Mouse (Mus musculus): Measurements from ENCODE around the gene Dpf3. TPM values are rescaled to one million over a fixed set of nuclear protein-coding genes. Genes with fewer than 3 reads are reported as not detected.

Gene Dpf3
- polyA plus RNA-seq, 1 experiment from 2014 or later, result 13.0 TPM

GRCm38 (mm10) chr12:83247669-83248068 is 239.8 kb downstream of the Dpf3 start:
- H3K4me1 ChIP-seq (replicated peaks; ENCODE audit: control insufficient read depth, insufficient read depth, low read length), result no peaks in the 10 kb centered on the region
- no peak overlapping the region for H3K4me3 ChIP-seq (ENCODE audit: low read depth, low read length)
- 53% methylated on average over 3 of the region's 3 CpGs for WGBS
- DNase-seq (ENCODE audit: low spot score), result no peak
- no peaks in the 10 kb centered on the region for H3K9me3 ChIP-seq (ENCODE audit: control insufficient read depth, low read length)
- no peaks in the 10 kb centered on the region for H3K36me3 ChIP-seq (ENCODE audit: control insufficient read depth, insufficient read depth, low read length)
- no peak overlapping the region for H3K4me2 ChIP-seq
- ATAC-seq (replicated peaks; ENCODE audit: low FRiP score), result no peak
- no peak overlapping the region for H3K27ac ChIP-seq (ENCODE audit: low read depth, low read length)
- no peaks in the 10 kb centered on the region for H3K27me3 ChIP-seq (replicated peaks; ENCODE audit: control insufficient read depth, insufficient read depth, low read length)
- H3K9ac ChIP-seq (ENCODE audit: low read depth, low read length), result no peak overlapping the region

- no peak overlapping the region for H3K27ac ChIP-seq (ENCODE audit: low read depth, low read length)
- H3K9me3 ChIP-seq (ENCODE audit: control insufficient read depth, low read length), result no peaks in the 10 kb centered on the region
- no peak overlapping the region for H3K4me3 ChIP-seq (ENCODE audit: low read depth, low read length)
- H3K9ac ChIP-seq (ENCODE audit: low read depth, low read length), result no peak overlapping the region
- 28% methylated on average over 3 of the region's 3 CpGs for WGBS
- H3K4me1 ChIP-seq (replicated peaks; ENCODE audit: control insufficient read depth, insufficient read depth, low read length), result no peaks in the 10 kb centered on the region
- no peak overlapping the region for H3K4me2 ChIP-seq
- no peaks in the 10 kb centered on the region for H3K36me3 ChIP-seq (ENCODE audit: control insufficient read depth, insufficient read depth, low read length)
- ATAC-seq (replicated peaks; ENCODE audit: low FRiP score) (no peak), DNase-seq (ENCODE audit: low spot score) (no peak)
- H3K27me3 ChIP-seq (replicated peaks; ENCODE audit: control insufficient read depth, insufficient read depth, low read length), result no peaks in the 10 kb centered on the region
These were observed 246.5 kb downstream of the Dpf3 start for GRCm38 (mm10) chr12:83241022-83241421.

GRCm38 (mm10) chr12:83240571-83240970 is 246.9 kb downstream of the Dpf3 start:
- Histone ChIP-seq H3K4me1 (replicated peaks; ENCODE audit: control insufficient read depth, insufficient read depth, low read length) (no peaks in the 10 kb centered on the region), H3K27me3 (replicated peaks; ENCODE audit: control insufficient read depth, insufficient read depth, low read length) (no peaks in the 10 kb centered on the region), H3K4me2 (no peak overlapping the region), H3K36me3 (ENCODE audit: control insufficient read depth, insufficient read depth, low read length) (no peaks in the 10 kb centered on the region), H3K27ac (ENCODE audit: low read depth, low read length) (no peak overlapping the region), H3K9me3 (ENCODE audit: control insufficient read depth, low read length) (no peaks in the 10 kb centered on the region), H3K4me3 (ENCODE audit: low read depth, low read length) (no peak overlapping the region), H3K9ac (ENCODE audit: low read depth, low read length) (no peak overlapping the region)
- ATAC-seq (replicated peaks; ENCODE audit: low FRiP score) (no peak), DNase-seq (ENCODE audit: low spot score) (no peak)

GRCm38 (mm10) chr12:83235781-83236180 is 251.7 kb downstream of the Dpf3 start:
- H3K4me3 ChIP-seq (ENCODE audit: low read depth, low read length), result no peak overlapping the region
- no peak for DNase-seq (ENCODE audit: low spot score)
- no peaks in the 10 kb centered on the region for H3K4me1 ChIP-seq (replicated peaks; ENCODE audit: control insufficient read depth, insufficient read depth, low read length)
- H3K36me3 ChIP-seq (ENCODE audit: control insufficient read depth, insufficient read depth, low read length), result no peaks in the 10 kb centered on the region
- no peaks in the 10 kb centered on the region for H3K27me3 ChIP-seq (replicated peaks; ENCODE audit: control insufficient read depth, insufficient read depth, low read length)
- no peaks in the 10 kb centered on the region for H3K9me3 ChIP-seq (ENCODE audit: control insufficient read depth, low read length)
- no peak for ATAC-seq (replicated peaks; ENCODE audit: low FRiP score)
- WGBS, result 88% methylated on average over 6 of the region's 6 CpGs
- H3K4me2 ChIP-seq, result no peak overlapping the region
- H3K27ac ChIP-seq (ENCODE audit: low read depth, low read length), result no peak overlapping the region
- no peak overlapping the region for H3K9ac ChIP-seq (ENCODE audit: low read depth, low read length)

- Histone ChIP-seq H3K27me3 (replicated peaks; ENCODE audit: control insufficient read depth, insufficient read depth, low read length) (no peaks in the 10 kb centered on the region), H3K9me3 (ENCODE audit: control insufficient read depth, low read length) (no peaks in the 10 kb centered on the region), H3K4me1 (replicated peaks; ENCODE audit: control insufficient read depth, insufficient read depth, low read length) (no peaks in the 10 kb centered on the region), H3K9ac (ENCODE audit: low read depth, low read length) (no peak overlapping the region), H3K27ac (ENCODE audit: low read depth, low read length) (no peak overlapping the region), H3K4me2 (no peak overlapping the region), H3K4me3 (ENCODE audit: low read depth, low read length) (no peak overlapping the region), H3K36me3 (ENCODE audit: control insufficient read depth, insufficient read depth, low read length) (no peaks in the 10 kb centered on the region)
- DNase-seq (ENCODE audit: low spot score), result no peak
- no peak for ATAC-seq (replicated peaks; ENCODE audit: low FRiP score)
- WGBS, result 63% methylated on average over 2 of the region's 2 CpGs
These were observed 252.5 kb downstream of the Dpf3 start for GRCm38 (mm10) chr12:83234981-83235380.

GRCm38 (mm10) chr12:83233651-83234050 is 253.9 kb downstream of the Dpf3 start:
- ATAC-seq (replicated peaks; ENCODE audit: low FRiP score), result no peak

GRCm38 (mm10) chr12:83232916-83233315 is 254.6 kb downstream of the Dpf3 start:
- Histone ChIP-seq H3K36me3 (ENCODE audit: control insufficient read depth, insufficient read depth, low read length) (no peaks in the 10 kb centered on the region), H3K9ac (ENCODE audit: low read depth, low read length) (no peak overlapping the region), H3K4me3 (ENCODE audit: low read depth, low read length) (no peak overlapping the region), H3K27ac (ENCODE audit: low read depth, low read length) (no peak overlapping the region), H3K4me1 (replicated peaks; ENCODE audit: control insufficient read depth, insufficient read depth, low read length) (no peaks in the 10 kb centered on the region), H3K27me3 (replicated peaks; ENCODE audit: control insufficient read depth, insufficient read depth, low read length) (no peaks in the 10 kb centered on the region), H3K4me2 (no peak overlapping the region), H3K9me3 (ENCODE audit: control insufficient read depth, low read length) (no peaks in the 10 kb centered on the region)
- 69% methylated on average over 5 of the region's 5 CpGs for WGBS
- DNase-seq (ENCODE audit: low spot score), result no peak
- no peak for ATAC-seq (replicated peaks; ENCODE audit: low FRiP score)

More at GRCm38 (mm10) chr12:83233651-83234050, 253.9 kb downstream of the Dpf3 start:
- Histone ChIP-seq H3K27me3 (replicated peaks; ENCODE audit: control insufficient read depth, insufficient read depth, low read length) (no peaks in the 10 kb centered on the region), H3K4me3 (ENCODE audit: low read depth, low read length) (no peak overlapping the region), H3K27ac (ENCODE audit: low read depth, low read length) (no peak overlapping the region), H3K4me1 (replicated peaks; ENCODE audit: control insufficient read depth, insufficient read depth, low read length) (no peaks in the 10 kb centered on the region), H3K36me3 (ENCODE audit: control insufficient read depth, insufficient read depth, low read length) (no peaks in the 10 kb centered on the region), H3K9ac (ENCODE audit: low read depth, low read length) (no peak overlapping the region), H3K4me2 (no peak overlapping the region), H3K9me3 (ENCODE audit: control insufficient read depth, low read length) (no peaks in the 10 kb centered on the region)
- no peak for DNase-seq (ENCODE audit: low spot score)
- WGBS, result 70% methylated on average over 7 of the region's 7 CpGs

GRCm38 (mm10) chr12:83231258-83231657 is 256.3 kb downstream of the Dpf3 start:
- Histone ChIP-seq H3K27me3 (replicated peaks; ENCODE audit: control insufficient read depth, insufficient read depth, low read length) (no peaks in the 10 kb centered on the region), H3K4me2 (no peak overlapping the region), H3K9me3 (ENCODE audit: control insufficient read depth, low read length) (no peaks in the 10 kb centered on the region), H3K4me1 (replicated peaks; ENCODE audit: control insufficient read depth, insufficient read depth, low read length) (no peaks in the 10 kb centered on the region), H3K4me3 (ENCODE audit: low read depth, low read length) (no peak overlapping the region), H3K9ac (ENCODE audit: low read depth, low read length) (no peak overlapping the region), H3K36me3 (ENCODE audit: control insufficient read depth, insufficient read depth, low read length) (no peaks in the 10 kb centered on the region), H3K27ac (ENCODE audit: low read depth, low read length) (no peak overlapping the region)
- DNase-seq (ENCODE audit: low spot score), result no peak
- 61% methylated on average over 4 of the region's 4 CpGs for whole genome bisulfite sequencing
- no peak for ATAC-seq (replicated peaks; ENCODE audit: low FRiP score)

GRCm38 (mm10) chr12:83229683-83230082 is 257.8 kb downstream of the Dpf3 start:
- DNase-seq (ENCODE audit: low spot score) (no peak), ATAC-seq (replicated peaks; ENCODE audit: low FRiP score) (no peak)
- no peaks in the 10 kb centered on the region for H3K36me3 ChIP-seq (ENCODE audit: control insufficient read depth, insufficient read depth, low read length)
- no peak overlapping the region for H3K9ac ChIP-seq (ENCODE audit: low read depth, low read length)
- no peaks in the 10 kb centered on the region for H3K9me3 ChIP-seq (ENCODE audit: control insufficient read depth, low read length)
- no peaks in the 10 kb centered on the region for H3K27me3 ChIP-seq (replicated peaks; ENCODE audit: control insufficient read depth, insufficient read depth, low read length)
- no peak overlapping the region for H3K4me2 ChIP-seq
- H3K4me3 ChIP-seq (ENCODE audit: low read depth, low read length), result no peak overlapping the region
- H3K27ac ChIP-seq (ENCODE audit: low read depth, low read length), result no peak overlapping the region
- 85% methylated on average over 6 of the region's 6 CpGs for WGBS
- no peaks in the 10 kb centered on the region for H3K4me1 ChIP-seq (replicated peaks; ENCODE audit: control insufficient read depth, insufficient read depth, low read length)
